Mouse (Mus musculus) Patski (cell line): ENCODE data around the gene Trp53i11. TPM values are rescaled to one million over a fixed set of nuclear protein-coding genes. Genes with fewer than 3 reads are reported as not detected.

Experiments
- ATAC-seq: fragments of 100-300 bp; one replicate; pipeline ENCODE4 v1.8.0; 2021
- CTCF ChIA-PET: fragments of 350-600 bp; sonication (Branson Sonifier 250); formaldehyde crosslinking; loops from one replicate; lab custom pipeline; 2022; ENCODE audit warnings: inconsistent platforms; lab: Charles Lee
- POLR2A ChIA-PET: fragments of 350-600 bp; sonication (Branson Sonifier 250); formaldehyde crosslinking; loops from one replicate; lab custom pipeline; 2022; ENCODE audit warnings: antibody characterized with exemption, inconsistent platforms; lab: Charles Lee
- DNase-seq: peaks from one replicate; pipeline ENCODE4 v3.0.0-alpha.2; 2011; ENCODE audit warnings: low read depth, low spot score
- H3K27me3 ChIP-seq: fragments of 371-371 bp; one replicate; pipeline ENCODE4 v1.5.1; 2021
- CTCF ChIP-seq: fragments of 100-300 bp; IDR thresholded peaks from one replicate; pipeline ENCODE4 v1.5.1; 2021
- in situ Hi-C: fragments of 300-500 bp; cut with MboI; formaldehyde crosslinking; loops from 3 replicates; pipeline ENCODE4 v1.11.1; 2018; ENCODE audit warnings: low pct_unique_long_range_greater_than_20kb, mixed read lengths
- polyA plus RNA-seq: library from polyadenylated mRNA; unstranded; gene quantifications from one replicate; pipeline ENCODE4 v1.2.3, GENCODE M21; 2021

The Trp53i11 gene
- polyA plus RNA-seq, 1 experiment from 2014 or later = 37.9 TPM

DNA sequence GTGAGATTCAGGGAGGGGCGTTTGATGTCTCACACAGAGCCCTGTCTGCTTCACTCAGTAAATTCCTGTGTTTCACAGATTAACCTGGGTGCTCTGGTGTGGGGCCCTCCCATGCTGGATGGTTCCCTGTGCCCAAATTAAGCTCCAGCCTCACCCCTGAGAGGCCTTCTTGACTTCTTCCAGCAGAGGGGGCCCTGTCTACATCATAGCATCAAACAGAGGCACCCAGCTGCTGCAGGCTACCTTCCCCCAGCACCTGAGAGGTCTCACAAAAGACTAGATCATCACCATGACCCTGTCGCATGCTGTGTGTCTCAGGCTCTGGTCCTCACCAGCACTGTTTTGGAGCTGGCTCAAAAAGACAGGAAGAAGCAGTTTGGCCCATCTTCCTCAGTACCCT is 25.0 kb downstream of the Trp53i11 start:
- TF ChIP-seq CTCF = no peak
- ChIA-PET POLR2A (no interaction called here), CTCF (interaction anchor here (1.5 to 7.7 kb wide), 6 partner anchors 9 to 258 kb away, joined by 3 to 118 read pairs (median 8); no protein-coding TSS in a partner anchor)
- in situ Hi-C loops = loop anchor here (5.0 to 25.0 kb wide), 3 partner anchors 200 to 450 kb away; no protein-coding TSS in a partner anchor
- ATAC-seq (no peak), DNase-seq (no peak)
- H3K27me3 ChIP-seq = no peaks in the 10 kb centered on the region

DNA sequence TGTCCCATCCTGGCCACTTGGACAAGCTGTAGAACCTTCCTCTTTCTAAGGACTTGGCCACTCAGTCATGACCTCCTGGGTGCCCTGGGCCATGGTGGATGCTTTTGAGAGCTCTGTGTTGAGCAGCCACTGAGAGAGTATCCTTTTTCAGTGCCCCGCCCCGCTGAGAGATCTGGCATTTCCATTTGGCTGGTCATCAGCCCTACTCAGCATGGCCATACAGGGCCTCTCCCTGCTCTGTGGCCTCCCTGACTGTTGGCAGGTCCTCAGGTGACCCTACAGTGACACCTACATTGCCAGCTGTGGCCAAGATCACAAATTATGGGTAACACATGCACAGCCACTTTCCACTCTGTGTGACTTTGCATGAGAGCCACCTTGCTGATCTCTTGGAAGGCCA is 25.5 kb downstream of the Trp53i11 start:
- ChIA-PET POLR2A (no interaction called here), CTCF (interaction anchor here (1.3 to 7.7 kb wide), 7 partner anchors 9 to 257 kb away, joined by 3 to 118 read pairs (median 7); no protein-coding TSS in a partner anchor)
- in situ Hi-C loops = loop anchor here (5.0 to 25.0 kb wide), 3 partner anchors 199 to 449 kb away; no protein-coding TSS in a partner anchor
- ATAC-seq = no peak
- H3K27me3 ChIP-seq = no peaks in the 10 kb centered on the region
- no peak for DNase-seq
- no peak for TF ChIP-seq CTCF

DNA sequence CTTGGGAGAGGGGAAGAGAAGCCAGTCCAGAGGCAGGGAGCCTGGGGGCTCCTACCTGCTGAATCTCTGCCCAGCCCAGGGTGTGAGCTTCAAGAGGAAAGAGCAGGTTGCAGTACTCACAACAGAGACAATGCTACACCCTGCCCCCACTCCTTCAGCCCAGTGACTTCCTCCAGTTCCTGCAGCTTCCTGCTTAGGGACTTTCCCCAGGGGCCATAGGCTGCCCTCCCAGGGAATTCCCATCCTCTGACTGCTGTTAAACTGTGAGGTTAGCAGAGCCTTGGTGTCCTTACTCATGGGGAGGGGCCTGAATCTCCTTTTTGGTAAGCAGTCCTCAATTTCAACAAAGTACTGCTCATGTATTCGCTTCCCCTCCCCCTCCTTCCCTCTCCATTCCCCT is 26.8 kb downstream of the Trp53i11 start:
- no peak for TF ChIP-seq CTCF
- H3K27me3 ChIP-seq = no peaks in the 10 kb centered on the region
- ATAC-seq (no peak), DNase-seq (peak; percentile 39)
- CTCF ChIA-PET = interaction anchor here (0.9 to 7.7 kb wide), 9 partner anchors 11 to 256 kb away, joined by 3 to 118 read pairs (median 7); no protein-coding TSS in a partner anchor
- in situ Hi-C loops = loop anchor here (5.0 to 25.0 kb wide), 3 partner anchors 198 to 448 kb away; no protein-coding TSS in a partner anchor
- POLR2A ChIA-PET = interaction anchor here (0.5 to 1.1 kb wide), 2 partner anchors 9 to 205 kb away, joined by 3 read pairs; no protein-coding TSS in a partner anchor

DNA sequence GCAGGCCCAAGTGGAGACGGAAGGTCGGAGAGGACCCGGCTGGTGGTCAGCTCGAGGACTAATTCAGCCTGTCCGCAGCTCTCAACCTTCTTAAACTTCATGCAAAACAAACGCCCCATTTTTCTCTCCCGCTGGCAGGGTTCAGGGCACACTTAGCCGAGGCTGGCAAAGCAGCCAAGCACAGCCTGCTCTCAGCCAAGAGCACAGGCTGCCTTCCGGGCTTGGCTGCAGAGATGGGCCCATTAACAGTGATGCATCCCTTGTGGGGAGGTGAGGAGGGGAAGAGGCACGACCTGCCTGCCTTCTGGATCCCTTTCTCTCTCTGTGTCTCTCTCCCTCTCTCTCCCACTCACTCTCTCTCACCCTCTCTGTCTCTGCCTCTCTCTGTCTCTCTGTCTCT is 28.4 kb downstream of the Trp53i11 start:
- H3K27me3 ChIP-seq = no peaks in the 10 kb centered on the region
- POLR2A ChIA-PET = interaction anchor here (1.0 kb wide), 1 partner anchor 11 kb away, joined by 4 read pairs; no protein-coding TSS in a partner anchor
- ATAC-seq = no peak
- no peak for TF ChIP-seq CTCF
- in situ Hi-C loops = loop anchor here (25.0 kb wide), 1 partner anchor 447 kb away; no protein-coding TSS in a partner anchor
- CTCF ChIA-PET = interaction anchor here (1.3 to 7.7 kb wide), 8 partner anchors 9 to 202 kb away, joined by 3 to 118 read pairs (median 6); no protein-coding TSS in a partner anchor
- no peak for DNase-seq

DNA sequence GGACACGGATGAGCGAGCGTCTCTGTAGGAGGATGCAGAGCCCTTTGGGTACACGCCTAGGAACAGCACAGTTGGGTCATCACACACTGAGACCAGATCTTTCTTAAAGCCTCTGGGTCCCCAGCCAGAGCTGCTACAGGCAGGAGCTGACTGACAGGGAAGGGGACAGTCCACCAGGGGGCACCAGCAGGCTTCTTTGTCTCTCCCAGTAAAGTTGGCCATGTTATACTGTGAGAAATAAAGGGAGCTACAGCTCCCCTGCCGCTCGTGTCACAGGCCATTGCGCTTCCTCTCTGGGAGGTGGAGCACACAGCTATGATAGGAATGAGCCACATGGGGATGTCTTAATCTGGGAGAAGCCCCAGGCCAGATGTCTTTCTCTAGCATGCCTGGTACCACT is 29.7 kb downstream of the Trp53i11 start:
- H3K27me3 ChIP-seq = no peaks in the 10 kb centered on the region
- DNase-seq = peak; percentile 93
- peak; percentile 94 for ATAC-seq
- TF ChIP-seq CTCF = no peak
- in situ Hi-C loops = loop anchor here (25.0 kb wide), 1 partner anchor 445 kb away; no protein-coding TSS in a partner anchor
- ChIA-PET CTCF (interaction anchor here (0.6 to 7.7 kb wide), 32 partner anchors 10 to 593 kb away, joined by 3 to 118 read pairs (median 4); no protein-coding TSS in a partner anchor), POLR2A (interaction anchor here (1.2 to 1.5 kb wide), 3 partner anchors 10 to 204 kb away, joined by 3 to 5 read pairs (median 3); no protein-coding TSS in a partner anchor)

DNA sequence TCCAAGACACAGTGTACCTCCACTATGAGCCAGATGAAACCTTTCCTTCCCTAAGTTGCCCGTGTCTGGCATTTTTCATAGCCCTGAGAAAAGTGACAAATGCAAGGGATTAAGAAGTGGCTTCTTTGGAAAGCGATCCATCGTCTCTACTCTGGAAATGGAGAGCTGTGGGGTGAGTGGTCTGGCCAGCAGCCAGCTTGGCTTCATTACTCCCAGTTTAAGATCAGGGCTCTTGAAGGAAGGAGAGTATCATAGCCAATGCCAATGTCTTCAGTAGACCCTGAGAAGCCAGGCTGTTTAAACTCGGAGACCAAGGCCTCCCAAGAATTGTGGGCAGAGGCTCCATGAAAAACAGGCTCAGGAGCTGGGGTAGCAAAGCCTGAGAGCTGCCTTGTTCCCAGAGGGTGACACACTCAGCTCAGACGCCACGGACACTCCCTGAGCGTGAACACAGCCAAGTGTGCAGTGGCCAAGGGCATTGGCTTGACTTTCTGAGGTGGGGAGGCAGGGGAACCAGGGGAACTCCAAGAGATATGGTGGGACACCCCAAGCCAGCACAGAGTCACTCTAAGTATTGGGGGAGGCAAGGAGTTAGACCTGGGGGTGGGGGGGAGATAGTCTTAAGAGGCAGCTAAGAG is 31.1 kb downstream of the Trp53i11 start:
- H3K27me3 ChIP-seq = no peaks in the 10 kb centered on the region
- no peak for TF ChIP-seq CTCF
- ChIA-PET CTCF (interaction anchor here (0.7 to 7.7 kb wide), 10 partner anchors 10 to 315 kb away, joined by 3 to 118 read pairs (median 3); no protein-coding TSS in a partner anchor), POLR2A (interaction anchor here (0.9 kb wide), 1 partner anchor 115 kb away, joined by 3 read pairs; no protein-coding TSS in a partner anchor)
- no peak for DNase-seq
- in situ Hi-C loops = loop anchor here (25.0 kb wide), 1 partner anchor 444 kb away; no protein-coding TSS in a partner anchor
- no peak for ATAC-seq

DNA sequence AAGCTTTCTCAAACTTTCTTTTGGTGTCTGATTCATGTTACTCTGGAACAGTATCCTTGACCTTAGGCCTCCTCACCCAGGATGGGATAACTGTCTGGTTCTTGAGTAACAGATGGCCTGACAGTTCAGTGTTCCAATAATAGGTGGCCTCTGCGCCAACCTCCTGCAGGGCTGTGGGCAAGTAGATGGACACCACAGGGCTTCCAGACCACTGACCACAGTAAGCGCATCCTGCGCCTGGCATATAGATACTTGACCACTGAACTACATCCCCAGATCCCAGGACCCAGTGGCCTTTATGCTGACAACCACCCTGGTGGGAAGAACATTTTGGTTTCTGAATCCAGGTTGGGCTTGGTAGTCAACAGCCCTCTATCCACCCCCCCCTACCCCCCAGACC is 32.2 kb downstream of the Trp53i11 start:
- POLR2A ChIA-PET = no interaction called here
- H3K27me3 ChIP-seq = no peaks in the 10 kb centered on the region
- ATAC-seq (no peak), DNase-seq (no peak)
- CTCF ChIA-PET = interaction anchor here (0.8 to 7.7 kb wide), 4 partner anchors 9 to 199 kb away, joined by 3 to 118 read pairs (median 3); no protein-coding TSS in a partner anchor
- no peak for TF ChIP-seq CTCF
- in situ Hi-C loops = loop anchor here (25.0 kb wide), 1 partner anchor 443 kb away; no protein-coding TSS in a partner anchor

DNA sequence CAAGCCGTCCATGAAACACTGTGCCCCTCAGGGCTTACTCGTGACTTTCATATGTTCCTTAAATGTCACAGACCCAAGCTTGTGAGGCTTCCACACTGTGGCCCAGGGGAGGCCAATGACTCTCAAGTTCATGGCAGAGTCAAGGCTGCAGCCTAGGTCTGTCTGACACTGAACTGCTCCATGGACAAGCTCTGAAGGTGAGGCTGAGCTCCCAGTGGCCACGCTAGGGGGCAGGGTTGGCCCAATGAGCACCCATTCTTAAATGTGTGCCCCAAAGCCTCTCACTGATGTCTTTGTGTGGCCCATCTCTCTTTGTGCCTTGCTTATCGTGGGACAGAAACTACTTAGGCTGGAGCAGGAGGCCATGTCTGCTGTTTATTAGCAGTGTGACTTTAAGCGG is 33.1 kb downstream of the Trp53i11 start:
- POLR2A ChIA-PET = no interaction called here
- in situ Hi-C loops = loop anchor here (25.0 kb wide), 1 partner anchor 442 kb away; no protein-coding TSS in a partner anchor
- CTCF ChIA-PET = no interaction called here
- TF ChIP-seq CTCF = no peak
- DNase-seq = no peak
- ATAC-seq = no peak
- H3K27me3 ChIP-seq = no peaks in the 10 kb centered on the region

DNA sequence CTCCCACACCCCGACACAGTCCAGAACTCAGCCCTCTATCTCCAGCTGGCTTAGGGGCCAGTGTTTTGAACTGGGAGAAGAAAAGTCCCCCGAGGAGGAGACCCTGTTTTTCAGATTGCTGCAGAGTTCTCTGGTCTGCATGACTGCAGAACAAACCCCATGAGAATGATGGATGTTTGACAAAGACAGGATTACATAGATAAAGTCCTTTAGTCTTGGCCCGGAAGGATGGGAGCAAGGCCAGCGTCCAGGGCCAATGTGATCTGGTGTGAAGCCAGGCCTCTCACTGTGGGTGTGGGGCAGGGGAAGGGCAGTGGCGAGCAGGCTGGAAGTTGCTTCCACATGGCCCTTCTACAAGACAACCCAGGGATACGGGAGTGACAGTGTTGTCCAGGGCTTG is 36.1 kb downstream of the Trp53i11 start:
- TF ChIP-seq CTCF = no peak
- POLR2A ChIA-PET = interaction anchor here (0.7 kb wide), 1 partner anchor 9 kb away, joined by 3 read pairs; no protein-coding TSS in a partner anchor
- in situ Hi-C loops = loop anchor here (25.0 kb wide), 1 partner anchor 439 kb away; no protein-coding TSS in a partner anchor
- no peaks in the 10 kb centered on the region for H3K27me3 ChIP-seq
- CTCF ChIA-PET = interaction anchor here (1.7 kb wide), 1 partner anchor 110 kb away, joined by 5 read pairs; no protein-coding TSS in a partner anchor
- DNase-seq (no peak), ATAC-seq (no peak)
